8 mouse cellular contexts compared by ENCODE assay signal in genomic region chr9:108517931-108518332, GRCm38 (mm10). TPM values are rescaled to one million over a fixed set of nuclear protein-coding genes. Genes with fewer than 3 reads are reported as not detected.
DNase-seq lines count a peak whose midpoint lies in the region; ATAC-seq lines count a peak whose summit lies in the region.

No protein-coding gene starts in this region.

- no peak for ATAC-seq in midbrain, embryonic 13.5 days

- peak overlapping the region; percentile 87 for H3K4me3 ChIP-seq in forebrain, embryonic 10.5 days
- H3K4me3 ChIP-seq in midbrain, embryonic 13.5 days (replicated peaks): peak overlapping the region; percentile 96

- no peaks in the 10 kb centered on the region for H3K27me3 ChIP-seq in forebrain, embryonic 10.5 days (ENCODE audit: poor library complexity, severe bottlenecking)
- no peaks in the 10 kb centered on the region for H3K27me3 ChIP-seq in midbrain, embryonic 13.5 days

- H3K27ac ChIP-seq in forebrain, embryonic 10.5 days: peak overlapping the region; percentile 99
- H3K27ac ChIP-seq in midbrain, embryonic 13.5 days: peak overlapping the region; percentile 99

- H3K4me1 ChIP-seq in forebrain, embryonic 10.5 days: peaks cover 45% of the 10 kb centered on the region
- H3K4me1 ChIP-seq in midbrain, embryonic 13.5 days (replicated peaks): peaks cover 38% of the 10 kb centered on the region

- peak overlapping the region; percentile 93 for H3K9ac ChIP-seq in midbrain, embryonic 13.5 days (replicated peaks)

- H3K4me2 ChIP-seq in midbrain, embryonic 13.5 days (replicated peaks): peak overlapping the region; percentile 79

- DNase-seq in left cerebral cortex, adult 11 months (ENCODE audit: low spot score): peak; percentile 28
- DNase-seq in left cerebral cortex, postnatal 4 days: no peak
- DNase-seq in T-cell, adult 2 months (ENCODE audit: low spot score): peak; percentile 70
- no peak for DNase-seq in forebrain, embryonic 10.5 days (ENCODE audit: extremely low spot score, low spot score)
- DNase-seq in layer of hippocampus, adult 9-10 months (ENCODE audit: low spot score): peak; percentile 12
- no peak for DNase-seq in gastrocnemius, postnatal 25 days
- DNase-seq in ovary, postnatal 36 days (ENCODE audit: low spot score): no peak

- no peaks in the 10 kb centered on the region for H3K9me3 ChIP-seq in forebrain, embryonic 10.5 days
- no peaks in the 10 kb centered on the region for H3K9me3 ChIP-seq in midbrain, embryonic 13.5 days

- peaks cover 61% of the 10 kb centered on the region for H3K36me3 ChIP-seq in forebrain, embryonic 10.5 days (replicated peaks)
- H3K36me3 ChIP-seq in midbrain, embryonic 13.5 days: peaks cover 28% of the 10 kb centered on the region

- 1% methylated on average over 13 of the region's 13 CpGs for WGBS in forebrain, embryonic 10.5 days
- 0% methylated on average over 13 of the region's 13 CpGs for WGBS in midbrain, embryonic 13.5 days

- intact Hi-C loops in left cerebral cortex, postnatal 4 days (cut with DNase I): no loop called here

RNA-seq across cellular contexts. Expression of gene Qrich1, which starts 1.3 kb away (rescaled TPM):
- total RNA-seq in left cerebral cortex, postnatal 4 days (2021): 100 to 1,000 TPM; 145 to 149 TPM
- polyA plus RNA-seq in forebrain, embryonic 10.5 days (2016; fragmentation: Nextera tagmentation; extraction: Ambion mirVana): 160 and 164 TPM in 2 replicates
- polyA plus RNA-seq in midbrain, embryonic 13.5 days (2015; fragmentation: Nextera tagmentation; extraction: Ambion mirVana): 141 and 146 TPM in 2 replicates
- total RNA-seq in gastrocnemius, postnatal 25 days (2021): 10 to 100 TPM; 41.2 to 50.5 TPM

RNA-seq across cellular contexts. Expression of gene Qars, which starts 10.4 kb away (rescaled TPM):
- total RNA-seq in left cerebral cortex, postnatal 4 days (2021): 100 to 1,000 TPM in 1 of 2 experiments, 10 to 100 TPM in 1; 98.2 to 112 TPM
- 113 and 117 TPM in 2 replicates for polyA plus RNA-seq in forebrain, embryonic 10.5 days (2016; fragmentation: Nextera tagmentation; extraction: Ambion mirVana)
- polyA plus RNA-seq in midbrain, embryonic 13.5 days (2015; fragmentation: Nextera tagmentation; extraction: Ambion mirVana): 70.2 and 70.5 TPM in 2 replicates
- total RNA-seq in gastrocnemius, postnatal 25 days (2021): 10 to 100 TPM; 64.1 to 77.4 TPM

RNA-seq across cellular contexts. Expression of gene Usp19, which starts 27.5 kb away (rescaled TPM):
- 100 to 1,000 TPM; 111 to 124 TPM for total RNA-seq in left cerebral cortex, postnatal 4 days (2021)
- 76.1 and 79.9 TPM in 2 replicates for polyA plus RNA-seq in forebrain, embryonic 10.5 days (2016; fragmentation: Nextera tagmentation; extraction: Ambion mirVana)
- 75.9 and 91.9 TPM in 2 replicates for polyA plus RNA-seq in midbrain, embryonic 13.5 days (2015; fragmentation: Nextera tagmentation; extraction: Ambion mirVana)
- total RNA-seq in gastrocnemius, postnatal 25 days (2021): 100 to 1,000 TPM; 101 to 103 TPM

RNA-seq across cellular contexts. Expression of gene Lamb2, which starts 38.4 kb away (rescaled TPM):
- total RNA-seq in left cerebral cortex, postnatal 4 days (2021): 10 to 100 TPM; 29.2 to 29.9 TPM
- polyA plus RNA-seq in forebrain, embryonic 10.5 days (2016; fragmentation: Nextera tagmentation; extraction: Ambion mirVana): 34.8 and 40.8 TPM in 2 replicates
- polyA plus RNA-seq in midbrain, embryonic 13.5 days (2015; fragmentation: Nextera tagmentation; extraction: Ambion mirVana): 20.0 and 24.1 TPM in 2 replicates
- total RNA-seq in gastrocnemius, postnatal 25 days (2021): 100 to 1,000 TPM; 142 to 152 TPM

RNA-seq across cellular contexts. Expression of gene Impdh2, which starts 42.2 kb away (rescaled TPM):
- 10 to 100 TPM; 85.7 to 86.1 TPM for total RNA-seq in left cerebral cortex, postnatal 4 days (2021)
- 244 and 260 TPM in 2 replicates for polyA plus RNA-seq in forebrain, embryonic 10.5 days (2016; fragmentation: Nextera tagmentation; extraction: Ambion mirVana)
- 108 and 115 TPM in 2 replicates for polyA plus RNA-seq in midbrain, embryonic 13.5 days (2015; fragmentation: Nextera tagmentation; extraction: Ambion mirVana)
- 10 to 100 TPM; 51.9 to 54.0 TPM for total RNA-seq in gastrocnemius, postnatal 25 days (2021)

Comparison
In these comparisons a context has a peak if more than half of its experiments do, and no peak if none do; other contexts are left out.
1. DNase-seq: peak in left cerebral cortex, adult 11 months (single experiment), T-cell, adult 2 months (single experiment) and layer of hippocampus, adult 9-10 months (single experiment); none in left cerebral cortex, postnatal 4 days (single experiment), forebrain, embryonic 10.5 days (single experiment), gastrocnemius, postnatal 25 days (single experiment) and ovary, postnatal 36 days (single experiment).